Mouse (Mus musculus): ENCODE data around the gene Nup133. TPM values are rescaled to one million over a fixed set of nuclear protein-coding genes. Genes with fewer than 3 reads are reported as not detected.
A peak's percentile ranks its signal among the peaks of the same experiment; 100 is the strongest.

Nup133 gene
- polyA plus RNA-seq, 1 experiment from 2014 or later = 39.5 TPM

- WGBS = under 1% methylated on average over 48 of the region's 48 CpGs
- peaks cover 24% of the 10 kb centered on the region for H3K4me1 ChIP-seq (replicated peaks; ENCODE audit: control insufficient read depth, insufficient read depth, low read length)
- H3K36me3 ChIP-seq (ENCODE audit: control insufficient read depth, insufficient read depth, low read length) = no peaks in the 10 kb centered on the region
- peak overlapping the region; percentile 94 for H3K4me2 ChIP-seq (ENCODE audit: low read depth, low read length)
- H3K4me3 ChIP-seq (ENCODE audit: low read length) = peak overlapping the region; percentile 87
- no peaks in the 10 kb centered on the region for H3K9me3 ChIP-seq (ENCODE audit: control insufficient read depth, low read length)
- peak; percentile 16 for ATAC-seq (ENCODE audit: low read depth)
- H3K9ac ChIP-seq (ENCODE audit: low read length) = peak overlapping the region; percentile 89
- H3K27ac ChIP-seq (ENCODE audit: low read length) = peak overlapping the region; percentile 95; the same call in 1 of the 2 replicates
- no peaks in the 10 kb centered on the region for H3K27me3 ChIP-seq (ENCODE audit: control insufficient read depth, insufficient read depth, low read depth, low read length)
These were observed 33.3 kb upstream of the Nup133 start for GRCm38 (mm10) chr8:123982291-123982793.

- WGBS = 33% methylated on average over 4 of the region's 4 CpGs
- Histone ChIP-seq H3K9me3 (ENCODE audit: control insufficient read depth, low read length) (no peaks in the 10 kb centered on the region), H3K9ac (ENCODE audit: low read length) (no peak overlapping the region), H3K4me3 (ENCODE audit: low read length) (peak overlapping the region; percentile 87), H3K36me3 (ENCODE audit: control insufficient read depth, insufficient read depth, low read length) (no peaks in the 10 kb centered on the region), H3K27ac (ENCODE audit: low read length) (no peak overlapping the region), H3K4me1 (replicated peaks; ENCODE audit: control insufficient read depth, insufficient read depth, low read length) (peaks cover 24% of the 10 kb centered on the region), H3K27me3 (ENCODE audit: control insufficient read depth, insufficient read depth, low read depth, low read length) (no peaks in the 10 kb centered on the region), H3K4me2 (ENCODE audit: low read depth, low read length) (peak overlapping the region; percentile 94)
- no peak for ATAC-seq (ENCODE audit: low read depth)
These were observed 32.6 kb upstream of the Nup133 start for GRCm38 (mm10) chr8:123981674-123982073.

GRCm38 (mm10) chr8:123980239-123980638 is 31.2 kb upstream of the Nup133 start:
- Histone ChIP-seq H3K36me3 (ENCODE audit: control insufficient read depth, insufficient read depth, low read length) (no peaks in the 10 kb centered on the region), H3K9me3 (ENCODE audit: control insufficient read depth, low read length) (no peaks in the 10 kb centered on the region), H3K27me3 (ENCODE audit: control insufficient read depth, insufficient read depth, low read depth, low read length) (no peaks in the 10 kb centered on the region), H3K9ac (ENCODE audit: low read length) (no peak overlapping the region), H3K4me3 (ENCODE audit: low read length) (no peak overlapping the region), H3K27ac (ENCODE audit: low read length) (no peak overlapping the region), H3K4me2 (ENCODE audit: low read depth, low read length) (no peak overlapping the region), H3K4me1 (replicated peaks; ENCODE audit: control insufficient read depth, insufficient read depth, low read length) (peaks cover 24% of the 10 kb centered on the region)
- 74% methylated on average over 4 of the region's 4 CpGs for WGBS
- no peak for ATAC-seq (ENCODE audit: low read depth)

- peaks cover 24% of the 10 kb centered on the region for H3K4me1 ChIP-seq (replicated peaks; ENCODE audit: control insufficient read depth, insufficient read depth, low read length)
- H3K4me3 ChIP-seq (ENCODE audit: low read length) = no peak overlapping the region
- 56% methylated on average over 8 of the region's 8 CpGs for WGBS
- H3K4me2 ChIP-seq (ENCODE audit: low read depth, low read length) = peak overlapping the region; percentile 30
- peak overlapping the region; percentile 49; the same call in 1 of the 2 replicates for H3K9ac ChIP-seq (ENCODE audit: low read length)
- no peak for ATAC-seq (ENCODE audit: low read depth)
- H3K27me3 ChIP-seq (ENCODE audit: control insufficient read depth, insufficient read depth, low read depth, low read length) = no peaks in the 10 kb centered on the region
- H3K36me3 ChIP-seq (ENCODE audit: control insufficient read depth, insufficient read depth, low read length) = no peaks in the 10 kb centered on the region
- no peaks in the 10 kb centered on the region for H3K9me3 ChIP-seq (ENCODE audit: control insufficient read depth, low read length)
- peak overlapping the region; percentile 73 for H3K27ac ChIP-seq (ENCODE audit: low read length)
These were observed 29.9 kb upstream of the Nup133 start for GRCm38 (mm10) chr8:123978926-123979325.

GRCm38 (mm10) chr8:123978166-123978838 is 29.2 kb upstream of the Nup133 start:
- peaks cover 24% of the 10 kb centered on the region for H3K4me1 ChIP-seq (replicated peaks; ENCODE audit: control insufficient read depth, insufficient read depth, low read length)
- H3K27ac ChIP-seq (ENCODE audit: low read length) = peak overlapping the region; percentile 73
- peak overlapping the region; percentile 8 for H3K4me3 ChIP-seq (ENCODE audit: low read length)
- ATAC-seq (ENCODE audit: low read depth) = peak; percentile 45; the same call in 1 of the 2 replicates
- no peaks in the 10 kb centered on the region for H3K9me3 ChIP-seq (ENCODE audit: control insufficient read depth, low read length)
- H3K4me2 ChIP-seq (ENCODE audit: low read depth, low read length) = peak overlapping the region; percentile 30
- H3K9ac ChIP-seq (ENCODE audit: low read length) = peak overlapping the region; percentile 49
- H3K36me3 ChIP-seq (ENCODE audit: control insufficient read depth, insufficient read depth, low read length) = no peaks in the 10 kb centered on the region
- WGBS = 36% methylated on average over 14 of the region's 14 CpGs
- no peaks in the 10 kb centered on the region for H3K27me3 ChIP-seq (ENCODE audit: control insufficient read depth, insufficient read depth, low read depth, low read length)

- Histone ChIP-seq H3K36me3 (ENCODE audit: control insufficient read depth, insufficient read depth, low read length) (no peaks in the 10 kb centered on the region), H3K9ac (ENCODE audit: low read length) (no peak overlapping the region), H3K4me2 (ENCODE audit: low read depth, low read length) (no peak overlapping the region), H3K27me3 (ENCODE audit: control insufficient read depth, insufficient read depth, low read depth, low read length) (no peaks in the 10 kb centered on the region), H3K9me3 (ENCODE audit: control insufficient read depth, low read length) (no peaks in the 10 kb centered on the region), H3K27ac (ENCODE audit: low read length) (no peak overlapping the region), H3K4me1 (replicated peaks; ENCODE audit: control insufficient read depth, insufficient read depth, low read length) (peaks cover 22% of the 10 kb centered on the region), H3K4me3 (ENCODE audit: low read length) (no peak overlapping the region)
- 75% methylated on average over 4 of the region's 4 CpGs for WGBS
- ATAC-seq (ENCODE audit: low read depth) = no peak
These were observed 28.4 kb upstream of the Nup133 start for GRCm38 (mm10) chr8:123977499-123977898.

GRCm38 (mm10) chr8:123973495-123973894 is 24.4 kb upstream of the Nup133 start:
- no peak for ATAC-seq (ENCODE audit: low read depth)
- H3K27ac ChIP-seq (ENCODE audit: low read length) = no peak overlapping the region
- no peaks in the 10 kb centered on the region for H3K9me3 ChIP-seq (ENCODE audit: control insufficient read depth, low read length)
- no peaks in the 10 kb centered on the region for H3K36me3 ChIP-seq (ENCODE audit: control insufficient read depth, insufficient read depth, low read length)
- 62% methylated on average over 1 of the region's 1 CpGs for WGBS
- no peaks in the 10 kb centered on the region for H3K27me3 ChIP-seq (ENCODE audit: control insufficient read depth, insufficient read depth, low read depth, low read length)
- H3K9ac ChIP-seq (ENCODE audit: low read length) = no peak overlapping the region
- H3K4me1 ChIP-seq (replicated peaks; ENCODE audit: control insufficient read depth, insufficient read depth, low read length) = peaks cover 7% of the 10 kb centered on the region
- no peak overlapping the region for H3K4me3 ChIP-seq (ENCODE audit: low read length)
- H3K4me2 ChIP-seq (ENCODE audit: low read depth, low read length) = no peak overlapping the region

- H3K4me3 ChIP-seq (ENCODE audit: low read length) = no peak overlapping the region
- no peaks in the 10 kb centered on the region for H3K9me3 ChIP-seq (ENCODE audit: control insufficient read depth, low read length)
- H3K4me1 ChIP-seq (replicated peaks; ENCODE audit: control insufficient read depth, insufficient read depth, low read length) = no peaks in the 10 kb centered on the region
- no peaks in the 10 kb centered on the region; the same call in 1 of the 2 replicates for H3K36me3 ChIP-seq (ENCODE audit: control insufficient read depth, insufficient read depth, low read length)
- no peak for ATAC-seq (ENCODE audit: low read depth)
- 68% methylated on average over 2 of the region's 2 CpGs for WGBS
- H3K9ac ChIP-seq (ENCODE audit: low read length) = no peak overlapping the region
- no peak overlapping the region for H3K27ac ChIP-seq (ENCODE audit: low read length)
- H3K27me3 ChIP-seq (ENCODE audit: control insufficient read depth, insufficient read depth, low read depth, low read length) = no peaks in the 10 kb centered on the region
- H3K4me2 ChIP-seq (ENCODE audit: low read depth, low read length) = no peak overlapping the region
These were observed 17.8 kb upstream of the Nup133 start for GRCm38 (mm10) chr8:123966896-123967295.

- WGBS = 77% methylated on average over 1 of the region's 1 CpGs
- Histone ChIP-seq H3K27ac (ENCODE audit: low read length) (no peak overlapping the region), H3K27me3 (ENCODE audit: control insufficient read depth, insufficient read depth, low read depth, low read length) (no peaks in the 10 kb centered on the region), H3K9ac (ENCODE audit: low read length) (no peak overlapping the region), H3K4me2 (ENCODE audit: low read depth, low read length) (no peak overlapping the region), H3K4me1 (replicated peaks; ENCODE audit: control insufficient read depth, insufficient read depth, low read length) (0 out of 2 replicates have a peak, but pooled peaks cover 2% of the 10 kb centered on the region), H3K36me3 (ENCODE audit: control insufficient read depth, insufficient read depth, low read length) (no peaks in the 10 kb centered on the region; the same call in 1 of the 2 replicates), H3K9me3 (ENCODE audit: control insufficient read depth, low read length) (no peaks in the 10 kb centered on the region), H3K4me3 (ENCODE audit: low read length) (no peak overlapping the region)
- no peak for ATAC-seq (ENCODE audit: low read depth)
These were observed 12.3 kb upstream of the Nup133 start for GRCm38 (mm10) chr8:123961371-123961770.
